Mouse (Mus musculus) MEL (cell line): ENCODE measurements around the gene Slc16a6. TPM values are rescaled to one million over a fixed set of nuclear protein-coding genes. Genes with fewer than 3 reads are reported as not detected.

Experiments
- DNase-seq: peaks from one replicate; pipeline ENCODE4 v3.0.0; 2011; ENCODE audit warnings: low read depth, low spot score
- H3K27ac ChIP-seq: 2 replicates; pipeline ENCODE4 v1.5.1; 2012; ENCODE audit warnings: low read depth, mild to moderate bottlenecking, control low read depth, low read length, moderate library complexity; ENCODE audit not compliant: control insufficient read depth
- H3K27me3 ChIP-seq, 2 experiments: fragments of 150-350 bp in 1 of 2; sonication (generic) in 1 of 2; 2 replicates each; pipeline ENCODE4 v1.6.1; 2012; ENCODE audit warnings: low read length in 2 of 2, mild to moderate bottlenecking in 2 of 2, improper control_type of control experiment in 1 of 2, moderate library complexity in 1 of 2; ENCODE audit not compliant: insufficient read depth in 2 of 2, control insufficient read depth in 1 of 2
- H3K36me3 ChIP-seq, 2 experiments: 2 replicates each; pipeline ENCODE4 v1.6.1; 2012 to 2014; ENCODE audit warnings: low read length in 2 of 2, improper control_type of control experiment in 1 of 2, inconsistent platforms in 1 of 2, mild to moderate bottlenecking in 1 of 2; ENCODE audit not compliant: insufficient read depth in 2 of 2, control insufficient read depth in 1 of 2
- H3K4me1 ChIP-seq, 2 experiments: fragments of 150-350 bp in 1 of 2; sonication (generic) in 1 of 2; 2 replicates each; pipeline ENCODE4 v1.6.1; 2012; ENCODE audit warnings: low read length in 2 of 2, improper control_type of control experiment in 1 of 2, mild to moderate bottlenecking in 1 of 2; ENCODE audit not compliant: insufficient read depth in 2 of 2, control insufficient read depth in 1 of 2
- H3K4me3 ChIP-seq, 2 experiments: fragments of 150-350 bp in 1 of 2; sonication (generic) in 1 of 2; 2 replicates each; pipeline ENCODE4 v1.5.1; 2012; ENCODE audit warnings: low read depth in 2 of 2, low read length in 2 of 2, mild to moderate bottlenecking in 2 of 2, moderate library complexity in 2 of 2, control low read depth in 1 of 2, improper control_type of control experiment in 1 of 2; ENCODE audit not compliant: control insufficient read depth in 1 of 2, insufficient read depth in 1 of 2
- H3K79me2 ChIP-seq: 2 replicates; pipeline ENCODE4 v1.6.1; 2012; ENCODE audit warnings: mild to moderate bottlenecking, low read length, moderate library complexity; ENCODE audit not compliant: control insufficient read depth, poor library complexity, insufficient read depth
- H3K9ac ChIP-seq: 2 replicates; pipeline ENCODE4 v1.6.1; 2012; ENCODE audit warnings: low read depth, mild to moderate bottlenecking, control low read depth, low read length, moderate library complexity; ENCODE audit not compliant: control insufficient read depth, poor library complexity, severe bottlenecking
- H3K9me3 ChIP-seq: fragments of 150-350 bp; sonication (generic); replicated peaks from 2 replicates; pipeline ENCODE4 v1.6.1; 2012; ENCODE audit warnings: mild to moderate bottlenecking, low read length, improper control_type of control experiment, moderate library complexity; ENCODE audit not compliant: insufficient read depth
- CHD1 ChIP-seq: IDR thresholded peaks from 2 replicates; pipeline ENCODE4 v1.6.1; 2012; ENCODE audit warnings: low read depth, mild to moderate bottlenecking, inconsistent platforms, low read length, improper control_type of control experiment
- CTCF ChIP-seq, 3 experiments: IDR thresholded peaks in 2 of 3; conservative IDR thresholded peaks in 1 of 3; 2 replicates each; pipeline ENCODE4 v1.5.1; 2011 to 2012; ENCODE audit warnings: low read length in 3 of 3, low read depth in 2 of 3, mild to moderate bottlenecking in 2 of 3, improper control_type of control experiment in 1 of 3, inconsistent platforms in 1 of 3, mixed read lengths in 1 of 3, moderate library complexity in 1 of 3; ENCODE audit not compliant: control insufficient read depth in 1 of 3, insufficient read depth in 1 of 3, poor library complexity in 1 of 3, severe bottlenecking in 1 of 3
- ELF1 ChIP-seq: IDR thresholded peaks from 2 replicates; pipeline ENCODE4 v1.6.1; 2014; ENCODE audit warnings: low read depth, mild to moderate bottlenecking, inconsistent platforms, low read length, improper control_type of control experiment, moderate library complexity
- GABPA ChIP-seq: IDR thresholded peaks from 2 replicates; pipeline ENCODE4 v1.6.1; 2012; ENCODE audit warnings: low read depth, mild to moderate bottlenecking, inconsistent platforms, low read length, improper control_type of control experiment, moderate library complexity
- GATA1 ChIP-seq: IDR thresholded peaks from 2 replicates; pipeline ENCODE4 v1.6.1; 2011; ENCODE audit warnings: low read depth, low read length, improper control_type of control experiment
- JUND ChIP-seq: IDR thresholded peaks from 2 replicates; pipeline ENCODE4 v1.6.1; 2011; ENCODE audit warnings: low read depth, mild to moderate bottlenecking, improper control_type of control experiment, low read length
- MXI1 ChIP-seq: IDR thresholded peaks from 2 replicates; pipeline ENCODE4 v1.6.1; 2011; ENCODE audit warnings: mild to moderate bottlenecking, low read depth, low read length, improper control_type of control experiment
- MYB ChIP-seq: IDR thresholded peaks from 2 replicates; pipeline ENCODE4 v1.6.1; 2011; ENCODE audit warnings: mild to moderate bottlenecking, low read depth, low read length, improper control_type of control experiment
- NELFE ChIP-seq: IDR thresholded peaks from 2 replicates; pipeline ENCODE4 v1.6.1; 2011; ENCODE audit warnings: low read depth, low read length, improper control_type of control experiment
- RAD21 ChIP-seq: IDR thresholded peaks from 2 replicates; pipeline ENCODE4 v1.6.1; 2011; ENCODE audit warnings: mild to moderate bottlenecking, low read depth, low read length, improper control_type of control experiment
- RCOR1 ChIP-seq: IDR thresholded peaks from 2 replicates; pipeline ENCODE4 v1.6.1; 2012; ENCODE audit warnings: low read depth, mild to moderate bottlenecking, inconsistent platforms, low read length, improper control_type of control experiment
- SIN3A ChIP-seq: IDR thresholded peaks from 2 replicates; pipeline ENCODE4 v1.6.1; 2012; ENCODE audit warnings: low read length, improper control_type of control experiment, inconsistent platforms
- TAL1 ChIP-seq: IDR thresholded peaks from 2 replicates; pipeline ENCODE4 v1.6.1; 2012; ENCODE audit warnings: mild to moderate bottlenecking, inconsistent platforms, low read length, moderate library complexity, mixed read lengths
- TBP ChIP-seq: IDR thresholded peaks from 2 replicates; pipeline ENCODE4 v1.8.0; 2011; ENCODE audit warnings: low read depth, low read length, improper control_type of control experiment
- TCF12 ChIP-seq: IDR thresholded peaks from 2 replicates; pipeline ENCODE4 v1.6.1; 2014; ENCODE audit warnings: low read depth, mild to moderate bottlenecking, inconsistent platforms, low read length, improper control_type of control experiment, moderate library complexity
- polyA plus RNA-seq, 2 experiments: library from polyadenylated mRNA; stranded (reverse) in 1 of 2; unstranded in 1 of 2; fragments of >175 nt in 1 of 2; fragments of >200 nt in 1 of 2; gene quantifications; 2 replicates each; pipeline versions ENCODE4 v1.2.1 to v1.2.4; 2012; ENCODE audit warnings: low replicate concordance in 2 of 2, low read depth in 1 of 2; ENCODE audit not compliant: insufficient read length in 2 of 2, insufficient read depth in 1 of 2, missing spikeins in 1 of 2
- total RNA-seq: library from RNA; depleted of rRNA; stranded (reverse); fragments of 300-350 nt; gene quantifications from 2 replicates; pipeline ENCODE4 v1.2.3, GENCODE M21; 2012

The Slc16a6 gene
- total and polyA plus RNA-seq, 3 experiments = 34.0 to 41.6 TPM; not detected in 1

DNA sequence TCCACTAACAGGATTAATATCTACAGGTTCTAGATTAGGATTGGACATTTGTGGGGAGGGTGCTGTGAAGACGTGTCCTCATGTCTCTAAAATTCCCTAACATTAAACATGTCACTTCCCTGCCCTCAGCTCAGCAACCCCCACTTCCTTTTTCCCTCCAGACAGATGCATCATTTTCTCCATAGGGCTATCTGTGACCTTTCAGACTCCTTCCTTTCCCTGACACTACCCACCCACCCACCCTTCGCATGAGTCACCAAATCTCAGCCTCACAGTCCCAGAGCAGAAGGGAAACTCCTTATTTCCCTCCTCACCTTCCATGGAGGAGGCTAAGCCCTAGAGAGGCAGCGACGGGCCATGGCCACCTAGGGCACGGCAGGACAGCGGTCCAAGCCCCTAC lies 59.8 kb downstream of the Slc16a6 start, which contains the start of gene 9930022D16Rik:
Gene 9930022D16Rik, plus strand, starts transcription at position 301 of the 400 bp plus-strand sequence.
- no peaks in the 10 kb centered on the region for H3K79me2 ChIP-seq
- TF ChIP-seq SIN3A (no peak), ELF1 (no peak), MXI1 (no peak), GATA1 (no peak), RCOR1 (no peak), TBP (no peak), NELFE (no peak), CHD1 (no peak)
- no peak for DNase-seq
- no peak within 1 kb of the TSS for H3K4me3 ChIP-seq
- no peaks in the 10 kb centered on the region for H3K36me3 ChIP-seq
- H3K9me3 ChIP-seq = no peaks in the 10 kb centered on the region
- H3K9ac ChIP-seq = no peak within 1 kb of the TSS
- no peaks in the 10 kb centered on the region for H3K27me3 ChIP-seq
- no peaks in the 10 kb centered on the region for H3K4me1 ChIP-seq
- H3K27ac ChIP-seq = no peak within 1 kb of the TSS

DNA sequence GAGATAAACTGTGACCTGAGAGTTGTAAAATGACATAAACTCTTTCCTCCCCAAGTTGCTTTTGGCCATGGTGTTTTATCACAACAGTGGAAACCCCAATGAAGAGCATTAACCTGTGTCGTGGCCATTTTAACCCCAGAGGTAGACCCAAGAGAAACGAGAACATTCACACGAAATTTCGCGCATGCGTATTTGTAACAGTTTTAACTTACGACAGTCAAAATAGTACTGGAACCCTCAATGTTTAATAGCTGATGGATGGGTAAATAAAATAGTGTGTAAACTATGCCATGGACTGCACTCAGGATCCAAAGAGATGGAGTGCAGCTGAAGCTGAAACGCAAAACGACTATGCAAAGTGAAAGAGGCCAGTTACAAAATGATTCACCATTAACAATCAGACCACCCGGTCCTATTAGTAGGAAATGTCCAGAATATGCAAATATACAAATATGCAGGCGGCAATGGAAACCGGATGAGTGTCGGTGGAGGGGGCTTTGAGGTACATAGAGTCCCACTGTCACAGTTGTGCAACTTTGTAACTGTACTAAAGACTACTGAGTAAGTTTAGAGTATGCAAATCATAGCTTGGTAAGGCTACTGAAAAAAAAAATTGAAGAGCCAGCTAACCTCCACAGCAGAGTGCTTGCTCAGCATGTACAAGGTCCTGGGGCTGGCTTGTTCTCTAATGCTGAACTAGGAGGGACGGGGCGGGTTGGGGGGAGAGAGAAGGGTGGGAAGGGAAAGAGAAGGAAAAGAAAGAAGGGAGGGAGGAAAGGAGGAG lies 63.0 kb downstream of the Slc16a6 start:
- no peak for DNase-seq
- Histone ChIP-seq H3K4me3 (no peak overlapping the region), H3K36me3 (peaks cover 0 to 2% of the 10 kb centered on the region in 2 experiments; a peak in 1 of 4 replicates), H3K9me3 (no peaks in the 10 kb centered on the region), H3K9ac (no peak overlapping the region), H3K79me2 (no peaks in the 10 kb centered on the region), H3K4me1 (peaks cover 7 to 8% of the 10 kb centered on the region in 2 experiments; a peak in 3 of 4 replicates), H3K27me3 (no peaks in the 10 kb centered on the region), H3K27ac (no peak overlapping the region)
- TF ChIP-seq JUND = no peak
- no peak for TF ChIP-seq MYB
- TF ChIP-seq RAD21 = no peak
- no peak for TF ChIP-seq CTCF (IDR thresholded peaks at IDR 0.05 in 2 of 3, conservative IDR thresholded peaks at IDR 0.05 in 1 of 3; ENCODE audit: control insufficient read depth in 1 of 3, insufficient read depth in 1 of 3, low read depth in 2 of 3, low read length in 3 of 3, poor library complexity in 1 of 3, severe bottlenecking in 1 of 3)
- no peak for TF ChIP-seq ELF1
- TF ChIP-seq TCF12 = no peak
- no peak for TF ChIP-seq GABPA
- no peak for TF ChIP-seq TAL1
